Mouse (Mus musculus): Measurements from ENCODE around the gene Gm20388. TPM values are rescaled to one million over a fixed set of nuclear protein-coding genes. Genes with fewer than 3 reads are reported as not detected.

Gene Gm20388
- total and polyA plus RNA-seq, 3 experiments = 0.02 to 0.05 TPM; not detected in 1

DNA sequence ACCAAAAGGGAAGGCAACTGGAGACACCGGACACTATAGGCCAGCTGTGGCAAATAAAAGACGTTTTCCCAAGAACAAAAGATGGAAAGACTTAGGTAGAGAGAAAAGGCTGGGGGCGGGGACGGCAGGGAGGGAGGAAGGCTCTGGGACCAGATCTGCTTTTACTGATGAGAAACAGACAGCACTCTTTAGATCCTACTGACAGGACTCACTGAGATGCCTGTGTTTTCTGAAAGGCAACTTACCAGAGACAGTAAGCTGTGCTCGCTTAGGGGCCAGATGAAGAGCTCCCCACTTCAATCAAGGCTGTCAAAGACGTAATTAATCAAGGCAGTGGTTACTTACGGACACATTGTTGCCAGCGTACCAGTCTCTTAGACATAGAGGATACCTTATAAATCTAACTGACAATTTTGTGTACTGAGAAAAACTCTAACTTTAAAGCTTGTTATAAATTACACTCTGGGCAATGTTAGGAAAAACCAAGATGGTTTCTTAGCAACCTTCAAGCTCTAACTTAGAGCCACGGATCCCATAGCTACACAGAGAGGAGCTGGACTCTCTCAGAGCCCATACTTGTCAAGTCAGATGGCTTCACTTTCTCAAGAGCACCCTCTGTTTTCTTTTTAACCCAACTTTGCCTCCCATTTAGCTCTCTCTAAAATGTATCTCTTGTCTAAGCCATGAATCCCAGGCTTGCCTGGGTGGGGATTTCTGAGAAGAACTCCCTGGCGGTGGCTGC, 4481.8 kb downstream of the Gm20388 start:
- no peak for ATAC-seq (ENCODE audit: extremely low read depth, insufficient number of reproducible peaks, low FRiP score, poor library complexity, severe bottlenecking)
- TF ChIP-seq TAL1 (conservative IDR thresholded peaks at IDR 0.05; ENCODE audit: low read depth, low read length) (no peak), GATA2 (IDR thresholded peaks at IDR 0.05; ENCODE audit: borderline replicate concordance, low read depth, low read length) (no peak), POLR2AphosphoS5 (IDR thresholded peaks at IDR 0.05; ENCODE audit: insufficient replicate concordance, low read depth, low read length) (no peak), CTCF (IDR thresholded peaks at IDR 0.05; ENCODE audit: low read depth, low read length) (no peak), GATA1 (IDR thresholded peaks at IDR 0.05; ENCODE audit: borderline replicate concordance, low read length) (no peak)
- peaks cover 44% of the 10 kb centered on the region for H3K9me3 ChIP-seq (replicated peaks)
- no peak overlapping the region for H3K4me3 ChIP-seq (ENCODE audit: low read depth, low read length)
- H3K36me3 ChIP-seq (replicated peaks) = no peaks in the 10 kb centered on the region
- H3K4me1 ChIP-seq (ENCODE audit: insufficient read depth, low read depth, low read length) = no peaks in the 10 kb centered on the region
- peaks cover 2% of the 10 kb centered on the region; the same call in 1 of the 2 replicates for H3K27me3 ChIP-seq (ENCODE audit: insufficient read depth, low read length)
- DNase-seq (ENCODE audit: low spot score) = no peak

DNA sequence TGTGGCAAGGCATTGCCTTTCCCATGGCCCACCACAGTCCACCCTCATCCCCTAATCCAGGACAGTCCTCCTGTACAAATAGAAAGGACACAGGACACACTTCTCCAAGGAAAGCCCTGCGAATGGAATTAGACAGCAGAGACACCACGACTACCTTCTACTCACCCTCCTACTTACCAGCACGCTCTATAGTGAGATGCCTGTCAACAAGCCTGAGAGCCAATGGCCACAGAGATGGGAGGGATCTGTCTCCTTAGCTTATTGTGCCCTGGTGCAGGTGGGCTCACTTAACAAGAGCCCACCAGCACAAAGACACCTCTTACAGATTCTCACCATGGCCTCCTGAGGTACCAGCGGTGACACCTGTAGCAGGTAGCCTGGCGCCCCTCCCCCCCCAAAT, 4482.4 kb downstream of the Gm20388 start:
- Histone ChIP-seq H3K27me3 (ENCODE audit: insufficient read depth, low read length) (peaks cover 3% of the 10 kb centered on the region; the same call in 1 of the 2 replicates), H3K9me3 (replicated peaks) (peaks cover 44% of the 10 kb centered on the region), H3K4me1 (ENCODE audit: insufficient read depth, low read depth, low read length) (no peaks in the 10 kb centered on the region), H3K4me3 (ENCODE audit: low read depth, low read length) (no peak overlapping the region), H3K36me3 (replicated peaks) (no peaks in the 10 kb centered on the region)
- no peak for ATAC-seq (ENCODE audit: extremely low read depth, insufficient number of reproducible peaks, low FRiP score, poor library complexity, severe bottlenecking)
- TF ChIP-seq TAL1 (conservative IDR thresholded peaks at IDR 0.05; ENCODE audit: low read depth, low read length) (no peak), POLR2AphosphoS5 (IDR thresholded peaks at IDR 0.05; ENCODE audit: insufficient replicate concordance, low read depth, low read length) (no peak), CTCF (IDR thresholded peaks at IDR 0.05; ENCODE audit: low read depth, low read length) (no peak), GATA1 (IDR thresholded peaks at IDR 0.05; ENCODE audit: borderline replicate concordance, low read length) (no peak)
- no peak for DNase-seq (ENCODE audit: low spot score)

DNA sequence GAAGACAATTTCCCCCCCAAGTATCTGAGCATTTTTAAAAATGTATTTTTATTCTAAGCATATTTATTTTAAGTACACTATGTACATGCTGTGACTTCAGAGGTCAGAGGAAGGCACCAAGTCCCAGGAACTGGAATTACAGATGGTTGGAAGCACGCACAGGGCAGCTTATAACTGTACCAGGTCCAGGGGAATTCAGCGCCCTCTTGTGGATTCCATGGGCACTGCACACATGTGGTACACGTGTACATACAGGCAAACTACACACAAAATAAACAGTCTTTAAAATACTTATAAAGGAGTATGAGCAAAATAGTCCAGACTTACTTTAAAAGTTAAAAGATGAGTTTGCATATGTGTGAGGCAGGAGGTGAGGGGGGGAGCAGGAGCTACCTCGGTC, 4483.3 kb downstream of the Gm20388 start:
- ATAC-seq (ENCODE audit: extremely low read depth, insufficient number of reproducible peaks, low FRiP score, poor library complexity, severe bottlenecking) = no peak
- no peaks in the 10 kb centered on the region for H3K4me1 ChIP-seq (ENCODE audit: insufficient read depth, low read depth, low read length)
- TF ChIP-seq GATA1 (IDR thresholded peaks at IDR 0.05; ENCODE audit: borderline replicate concordance, low read length) (no peak), GATA2 (IDR thresholded peaks at IDR 0.05; ENCODE audit: borderline replicate concordance, low read depth, low read length) (no peak), TAL1 (conservative IDR thresholded peaks at IDR 0.05; ENCODE audit: low read depth, low read length) (no peak), POLR2AphosphoS5 (IDR thresholded peaks at IDR 0.05; ENCODE audit: insufficient replicate concordance, low read depth, low read length) (no peak), CTCF (IDR thresholded peaks at IDR 0.05; ENCODE audit: low read depth, low read length) (no peak; the same call in 1 of the 2 replicates)
- no peaks in the 10 kb centered on the region for H3K36me3 ChIP-seq (replicated peaks)
- H3K4me3 ChIP-seq (ENCODE audit: low read depth, low read length) = no peak overlapping the region
- DNase-seq (ENCODE audit: low spot score) = no peak
- H3K27me3 ChIP-seq (ENCODE audit: insufficient read depth, low read length) = peaks cover 3% of the 10 kb centered on the region; the same call in 1 of the 2 replicates
- H3K9me3 ChIP-seq (replicated peaks) = peaks cover 42% of the 10 kb centered on the region

DNA sequence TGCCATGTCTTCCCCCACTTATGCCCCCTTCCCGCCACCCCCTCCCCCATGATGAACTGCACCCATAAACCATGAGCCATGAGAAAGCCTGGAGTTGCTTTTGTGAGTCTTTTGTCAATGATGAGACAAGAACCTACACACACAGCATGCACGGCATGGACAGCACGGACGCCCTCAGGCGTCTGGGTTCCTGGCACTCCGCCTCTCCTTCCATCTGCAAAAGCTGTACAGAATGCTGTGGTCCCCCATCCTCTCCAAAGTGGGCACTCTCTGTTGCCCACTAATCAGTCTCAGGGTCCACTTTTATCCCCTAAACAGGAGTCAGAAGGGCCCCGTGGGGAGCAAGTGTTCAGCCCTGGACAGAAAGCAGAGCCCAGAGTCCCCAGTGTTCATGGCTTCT, 4484.3 kb downstream of the Gm20388 start:
- DNase-seq (ENCODE audit: low spot score) = no peak
- H3K27me3 ChIP-seq (ENCODE audit: insufficient read depth, low read length) = peaks cover 3% of the 10 kb centered on the region; the same call in 1 of the 2 replicates

More for the DNA sequence above, 4484.3 kb downstream of the Gm20388 start:
- Histone ChIP-seq H3K9me3 (replicated peaks) (peaks cover 39% of the 10 kb centered on the region), H3K36me3 (replicated peaks) (no peaks in the 10 kb centered on the region), H3K4me1 (ENCODE audit: insufficient read depth, low read depth, low read length) (no peaks in the 10 kb centered on the region), H3K4me3 (ENCODE audit: low read depth, low read length) (no peak overlapping the region)
- ATAC-seq (ENCODE audit: extremely low read depth, insufficient number of reproducible peaks, low FRiP score, poor library complexity, severe bottlenecking) = no peak
- TF ChIP-seq POLR2AphosphoS5 (IDR thresholded peaks at IDR 0.05; ENCODE audit: insufficient replicate concordance, low read depth, low read length) (no peak), GATA1 (IDR thresholded peaks at IDR 0.05; ENCODE audit: borderline replicate concordance, low read length) (no peak), GATA2 (IDR thresholded peaks at IDR 0.05; ENCODE audit: borderline replicate concordance, low read depth, low read length) (no peak), CTCF (IDR thresholded peaks at IDR 0.05; ENCODE audit: low read depth, low read length) (no peak), TAL1 (conservative IDR thresholded peaks at IDR 0.05; ENCODE audit: low read depth, low read length) (no peak)

Other genes with a start within 250 kb of the Gm20388 start
- not detected in 2 replicates for gene Wfdc1, start 244.5 kb upstream of the Gm20388 start, total RNA-seq (2014; fragmentation: Nextera tagmentation)
- gene Wfdc1, start 244.5 kb upstream of the Gm20388 start, total RNA-seq (2017) = not detected in 2 replicates
- not detected in 2 replicates for gene Wfdc1, start 244.5 kb upstream of the Gm20388 start, polyA plus RNA-seq (2012)
- not detected in 2 replicates for gene Atp2c2, start 210.8 kb upstream of the Gm20388 start, total RNA-seq (2014; fragmentation: Nextera tagmentation)
- gene Atp2c2, start 210.8 kb upstream of the Gm20388 start, total RNA-seq (2017) = not detected in 2 replicates
- not detected in 2 replicates for gene Atp2c2, start 210.8 kb upstream of the Gm20388 start, polyA plus RNA-seq (2012)
- gene Tldc1, start 132.4 kb upstream of the Gm20388 start, total RNA-seq (2014; fragmentation: Nextera tagmentation) = 6.6 and 8.1 TPM in 2 replicates
- gene Tldc1, start 132.4 kb upstream of the Gm20388 start, total RNA-seq (2017) = 10.7 TPM in 2 replicates
- 7.2 and 8.4 TPM in 2 replicates for gene Tldc1, start 132.4 kb upstream of the Gm20388 start, polyA plus RNA-seq (2012)
- gene Cotl1, start 70.3 kb upstream of the Gm20388 start, total RNA-seq (2014; fragmentation: Nextera tagmentation) = 13.5 and 23.9 TPM in 2 replicates
- gene Cotl1, start 70.3 kb upstream of the Gm20388 start, total RNA-seq (2017) = 60.6 and 63.4 TPM in 2 replicates
- gene Cotl1, start 70.3 kb upstream of the Gm20388 start, polyA plus RNA-seq (2012) = 69.2 and 72.5 TPM in 2 replicates
- gene Klhl36, start 48.6 kb upstream of the Gm20388 start, total RNA-seq (2014; fragmentation: Nextera tagmentation) = 3.9 and 4.0 TPM in 2 replicates
- gene Klhl36, start 48.6 kb upstream of the Gm20388 start, total RNA-seq (2017) = 8.7 and 9.6 TPM in 2 replicates
- 7.3 and 8.0 TPM in 2 replicates for gene Klhl36, start 48.6 kb upstream of the Gm20388 start, polyA plus RNA-seq (2012)
- 108 and 110 TPM in 2 replicates for gene Usp10, start 481 bp upstream of the Gm20388 start, total RNA-seq (2014; fragmentation: Nextera tagmentation)
- gene Usp10, start 481 bp upstream of the Gm20388 start, total RNA-seq (2017) = 42.7 and 49.3 TPM in 2 replicates
- gene Usp10, start 481 bp upstream of the Gm20388 start, polyA plus RNA-seq (2012) = 45.2 and 61.0 TPM in 2 replicates
- gene Crispld2, start 81.6 kb downstream of the Gm20388 start, total RNA-seq (2014; fragmentation: Nextera tagmentation) = 0.24 and 0.45 TPM in 2 replicates
- 2.8 and 3.7 TPM in 2 replicates for gene Crispld2, start 81.6 kb downstream of the Gm20388 start, total RNA-seq (2017)
- 0.23 and 0.24 TPM in 2 replicates for gene Crispld2, start 81.6 kb downstream of the Gm20388 start, polyA plus RNA-seq (2012)
- gene Zdhhc7, start 190.6 kb downstream of the Gm20388 start, total RNA-seq (2014; fragmentation: Nextera tagmentation) = 11.0 and 18.3 TPM in 2 replicates
- gene Zdhhc7, start 190.6 kb downstream of the Gm20388 start, total RNA-seq (2017) = 23.3 and 25.2 TPM in 2 replicates
- 23.7 and 24.9 TPM in 2 replicates for gene Zdhhc7, start 190.6 kb downstream of the Gm20388 start, polyA plus RNA-seq (2012)
- gene 6430548M08Rik, start 203.3 kb downstream of the Gm20388 start, total RNA-seq (2014; fragmentation: Nextera tagmentation) = not detected in 2 replicates
- 2.3 and 4.4 TPM in 2 replicates for gene 6430548M08Rik, start 203.3 kb downstream of the Gm20388 start, total RNA-seq (2017)
- 0.05 and 0.07 TPM in 2 replicates for gene 6430548M08Rik, start 203.3 kb downstream of the Gm20388 start, polyA plus RNA-seq (2012)

Measured in G1E (cell line).